Mouse (Mus musculus): Measurements from ENCODE around the gene Nbl1. TPM values are rescaled to one million over a fixed set of nuclear protein-coding genes. Genes with fewer than 3 reads are reported as not detected.

Nbl1 gene
- polyA plus RNA-seq, 1 experiment = 160 TPM

DNA sequence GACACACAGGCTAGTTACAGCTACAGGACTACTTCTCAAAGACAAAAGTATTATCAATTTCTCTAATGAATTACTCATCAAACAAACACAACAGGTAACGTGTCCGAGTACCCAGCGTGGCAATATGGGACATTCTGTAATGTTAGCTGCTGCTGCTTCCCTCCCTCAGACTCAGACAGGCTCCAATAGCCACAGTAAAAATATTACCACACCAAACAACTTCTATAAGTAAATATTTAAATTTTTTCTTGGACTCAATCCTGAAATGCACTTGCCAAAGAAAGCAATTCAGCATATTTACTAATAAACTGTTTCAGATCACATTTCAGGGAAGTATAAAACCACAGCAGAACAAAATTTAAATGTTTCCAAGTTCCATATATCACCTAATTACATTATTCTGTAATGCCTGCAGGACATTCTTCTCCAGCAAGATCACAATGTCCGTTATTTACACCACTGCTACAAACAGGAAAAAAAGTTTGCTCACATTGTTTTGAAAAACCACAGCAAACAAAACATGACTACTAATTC is 27.6 kb upstream of the Nbl1 start:
- Histone ChIP-seq H3K36me3 (ENCODE audit: control insufficient read depth, insufficient read depth, low read length) (no peaks in the 10 kb centered on the region), H3K27ac (ENCODE audit: insufficient read depth, low read depth, low read length) (no peak overlapping the region), H3K27me3 (ENCODE audit: control insufficient read depth, insufficient read depth, low read length) (no peaks in the 10 kb centered on the region), H3K4me3 (ENCODE audit: low read depth, low read length) (no peak overlapping the region), H3K4me1 (ENCODE audit: control insufficient read depth, insufficient read depth, insufficient read length, low read length) (peaks cover 15% of the 10 kb centered on the region)
- TF ChIP-seq POLR2A (IDR thresholded peaks at IDR 0.05; ENCODE audit: low read depth, low read length) (no peak), CTCF (IDR thresholded peaks at IDR 0.05; ENCODE audit: extremely low read depth, insufficient read length, insufficient replicate concordance, low read depth, low read length) (no peak)
- 62% methylated on average over 4 of the region's 4 CpGs for WGBS

DNA sequence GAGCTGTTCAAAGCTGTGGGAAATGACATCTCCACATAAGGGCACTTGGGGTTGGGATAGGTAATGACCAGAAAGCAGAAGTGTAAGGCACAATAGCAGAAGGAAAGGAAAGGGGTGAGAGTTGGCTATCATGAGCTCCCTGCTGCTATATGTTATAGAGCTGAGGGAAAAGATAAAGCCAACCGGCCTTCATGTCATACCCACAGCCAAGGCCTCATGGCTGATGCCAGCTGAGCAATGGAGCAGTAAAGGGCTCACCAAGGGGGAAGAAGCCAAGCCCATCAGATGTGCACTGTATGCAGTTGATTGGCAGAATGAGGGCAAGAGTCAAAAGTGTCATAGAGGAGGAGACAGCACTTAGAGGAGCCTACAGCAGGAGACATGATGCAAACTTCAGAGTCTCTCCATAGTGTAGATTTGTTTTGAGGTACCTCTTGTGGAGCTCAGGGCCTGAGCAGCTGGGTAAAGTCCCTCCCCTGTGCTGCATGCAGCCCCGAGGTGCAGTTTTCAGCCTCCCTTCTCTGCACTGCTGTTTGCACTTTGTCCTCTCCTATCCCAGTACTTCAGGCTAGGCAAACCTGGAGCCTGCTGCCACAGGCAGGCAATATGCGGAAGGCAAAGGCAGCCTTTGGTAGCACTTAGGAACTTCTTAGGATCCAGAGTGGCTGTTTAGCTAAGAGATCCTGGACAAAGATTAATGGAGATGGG is 23.7 kb upstream of the Nbl1 start:
- Histone ChIP-seq H3K27ac (ENCODE audit: insufficient read depth, low read depth, low read length) (no peak overlapping the region), H3K4me1 (ENCODE audit: control insufficient read depth, insufficient read depth, insufficient read length, low read length) (peaks cover 14% of the 10 kb centered on the region), H3K36me3 (ENCODE audit: control insufficient read depth, insufficient read depth, low read length) (no peaks in the 10 kb centered on the region), H3K4me3 (ENCODE audit: low read depth, low read length) (no peak overlapping the region), H3K27me3 (ENCODE audit: control insufficient read depth, insufficient read depth, low read length) (no peaks in the 10 kb centered on the region)
- no peak for TF ChIP-seq CTCF (IDR thresholded peaks at IDR 0.05; ENCODE audit: extremely low read depth, insufficient read length, insufficient replicate concordance, low read depth, low read length)
- TF ChIP-seq POLR2A (IDR thresholded peaks at IDR 0.05; ENCODE audit: low read depth, low read length) = no peak
- WGBS = 30% methylated on average over 3 of the region's 3 CpGs

DNA sequence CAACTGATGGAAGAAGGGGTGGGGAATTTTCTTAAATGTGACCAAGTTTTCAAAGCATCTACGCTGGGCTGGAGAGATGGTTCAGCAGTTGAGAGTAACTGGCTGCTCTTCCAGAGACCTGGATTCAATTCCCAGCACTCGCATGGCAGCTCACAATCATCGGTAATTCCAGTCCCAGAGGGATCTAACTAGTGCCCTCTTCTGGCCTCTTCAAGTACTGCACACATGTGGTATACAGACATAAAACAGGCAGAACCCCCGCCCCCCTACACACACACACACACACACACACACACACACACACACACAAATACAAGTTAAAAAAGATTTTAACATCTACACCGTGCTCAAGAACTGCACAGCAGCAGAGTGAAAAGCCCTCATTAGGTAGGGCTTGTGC is 22.9 kb upstream of the Nbl1 start:
- no peaks in the 10 kb centered on the region for H3K27me3 ChIP-seq (ENCODE audit: control insufficient read depth, insufficient read depth, low read length)
- H3K4me3 ChIP-seq (ENCODE audit: low read depth, low read length) = no peak overlapping the region
- H3K27ac ChIP-seq (ENCODE audit: insufficient read depth, low read depth, low read length) = no peak overlapping the region
- TF ChIP-seq POLR2A (IDR thresholded peaks at IDR 0.05; ENCODE audit: low read depth, low read length) = no peak
- TF ChIP-seq CTCF (IDR thresholded peaks at IDR 0.05; ENCODE audit: extremely low read depth, insufficient read length, insufficient replicate concordance, low read depth, low read length) = peak; percentile 43; the same call in 1 of the 2 replicates
- peaks cover 19% of the 10 kb centered on the region for H3K4me1 ChIP-seq (ENCODE audit: control insufficient read depth, insufficient read depth, insufficient read length, low read length)
- H3K36me3 ChIP-seq (ENCODE audit: control insufficient read depth, insufficient read depth, low read length) = no peaks in the 10 kb centered on the region
- WGBS = 91% methylated on average over 5 of the region's 5 CpGs

DNA sequence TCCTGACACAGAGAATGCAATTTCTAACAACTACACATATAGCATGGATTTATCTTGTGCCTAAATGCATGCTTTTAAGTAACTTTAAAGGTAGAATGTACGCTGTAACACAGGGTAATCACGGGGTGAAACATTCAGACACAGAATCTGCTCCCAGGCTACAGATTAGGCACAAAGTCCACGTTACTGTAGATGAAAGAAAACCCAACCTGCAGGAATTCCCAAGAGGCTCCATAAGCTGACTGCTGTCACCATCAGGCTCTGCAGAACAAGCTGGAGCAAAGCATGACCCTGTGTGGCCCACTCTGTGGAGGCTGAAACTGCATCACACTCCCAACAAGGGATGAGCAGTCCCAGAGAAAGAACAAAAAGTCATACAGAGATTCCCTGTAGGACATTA is 19.7 kb upstream of the Nbl1 start:
- no peak overlapping the region for H3K4me3 ChIP-seq (ENCODE audit: low read depth, low read length)
- peaks cover 28% of the 10 kb centered on the region for H3K4me1 ChIP-seq (ENCODE audit: control insufficient read depth, insufficient read depth, insufficient read length, low read length)
- no peaks in the 10 kb centered on the region for H3K27me3 ChIP-seq (ENCODE audit: control insufficient read depth, insufficient read depth, low read length)
- TF ChIP-seq POLR2A (IDR thresholded peaks at IDR 0.05; ENCODE audit: low read depth, low read length) (no peak), CTCF (IDR thresholded peaks at IDR 0.05; ENCODE audit: extremely low read depth, insufficient read length, insufficient replicate concordance, low read depth, low read length) (no peak)
- H3K36me3 ChIP-seq (ENCODE audit: control insufficient read depth, insufficient read depth, low read length) = 0 out of 2 replicates have a peak, but pooled peaks cover 1% of the 10 kb centered on the region
- 19% methylated on average over 3 of the region's 3 CpGs for WGBS
- H3K27ac ChIP-seq (ENCODE audit: insufficient read depth, low read depth, low read length) = no peak overlapping the region; the same call in 1 of the 2 replicates

DNA sequence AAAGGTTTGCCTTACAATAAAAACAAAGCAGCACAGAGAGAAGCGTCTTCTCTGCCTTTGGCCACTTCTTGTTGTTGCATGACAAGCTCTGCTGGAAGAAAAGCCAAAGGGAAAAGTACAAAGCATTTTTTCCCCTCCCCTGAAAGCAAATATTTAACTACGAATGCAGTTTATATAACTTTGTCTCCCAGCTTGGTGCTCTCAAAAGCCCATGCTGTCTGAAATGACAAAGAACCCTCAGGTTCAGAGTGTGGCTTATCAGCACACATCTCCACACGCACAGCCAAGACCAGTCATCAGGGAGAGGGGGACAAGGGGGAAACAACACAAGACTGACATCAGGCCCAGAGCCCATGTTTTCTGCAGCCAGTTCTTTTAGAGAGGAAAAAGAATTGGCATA is 18.6 kb upstream of the Nbl1 start:
- WGBS = 14% methylated on average over 3 of the region's 3 CpGs
- peak overlapping the region; percentile 65 for H3K27ac ChIP-seq (ENCODE audit: insufficient read depth, low read depth, low read length)
- H3K27me3 ChIP-seq (ENCODE audit: control insufficient read depth, insufficient read depth, low read length) = no peaks in the 10 kb centered on the region
- no peak overlapping the region for H3K4me3 ChIP-seq (ENCODE audit: low read depth, low read length)
- H3K4me1 ChIP-seq (ENCODE audit: control insufficient read depth, insufficient read depth, insufficient read length, low read length) = peaks cover 24% of the 10 kb centered on the region
- 0 out of 2 replicates have a peak, but pooled peaks cover 1% of the 10 kb centered on the region for H3K36me3 ChIP-seq (ENCODE audit: control insufficient read depth, insufficient read depth, low read length)
- TF ChIP-seq POLR2A (IDR thresholded peaks at IDR 0.05; ENCODE audit: low read depth, low read length) = no peak
- TF ChIP-seq CTCF (IDR thresholded peaks at IDR 0.05; ENCODE audit: extremely low read depth, insufficient read length, insufficient replicate concordance, low read depth, low read length) = no peak

DNA sequence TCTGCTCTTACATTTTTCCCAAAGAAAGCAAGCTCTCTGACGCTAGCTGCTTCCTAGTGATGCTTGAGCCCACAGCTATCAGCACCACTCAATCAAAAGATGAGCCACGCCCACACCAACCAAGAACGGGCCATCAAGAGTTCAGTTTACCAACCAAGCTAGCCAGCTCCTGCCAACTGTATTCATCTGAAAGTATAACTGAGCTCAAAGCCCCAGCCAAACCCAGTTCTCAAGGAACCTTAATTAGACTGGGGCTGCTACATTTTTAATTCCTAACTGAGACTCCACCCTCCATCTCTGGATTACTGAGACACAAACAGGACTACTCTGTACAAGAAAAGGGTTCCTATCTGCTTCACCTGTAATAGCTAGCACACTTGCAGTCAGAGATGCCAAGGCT is 18.1 kb upstream of the Nbl1 start:
- peaks cover 21% of the 10 kb centered on the region for H3K4me1 ChIP-seq (ENCODE audit: control insufficient read depth, insufficient read depth, insufficient read length, low read length)

DNA sequence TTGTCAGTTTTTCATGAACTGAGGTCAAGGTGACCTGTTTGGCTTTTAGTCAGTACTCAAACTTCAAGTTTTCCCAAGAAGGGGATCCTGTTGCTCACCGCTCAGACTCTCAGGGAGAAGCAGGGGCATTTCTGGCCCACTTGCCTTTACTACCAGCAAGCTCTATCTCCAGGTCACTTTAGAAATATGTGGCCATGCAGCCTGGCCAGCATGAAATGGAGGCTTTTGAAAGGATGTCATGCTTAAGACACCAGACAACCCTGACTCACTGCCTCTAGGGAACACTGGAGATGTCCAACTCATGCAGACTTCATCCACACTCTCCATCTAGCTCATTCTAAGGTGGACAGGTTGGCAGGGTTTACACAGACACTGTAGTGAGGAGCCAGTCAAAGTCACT is 12.7 kb upstream of the Nbl1 start:
- Histone ChIP-seq H3K4me3 (ENCODE audit: low read depth, low read length) (no peak overlapping the region), H3K4me1 (ENCODE audit: control insufficient read depth, insufficient read depth, insufficient read length, low read length) (peaks cover 7% of the 10 kb centered on the region; the same call in 1 of the 2 replicates), H3K27me3 (ENCODE audit: control insufficient read depth, insufficient read depth, low read length) (no peaks in the 10 kb centered on the region), H3K27ac (ENCODE audit: insufficient read depth, low read depth, low read length) (no peak overlapping the region), H3K36me3 (ENCODE audit: control insufficient read depth, insufficient read depth, low read length) (peaks cover 25% of the 10 kb centered on the region)
- TF ChIP-seq CTCF (IDR thresholded peaks at IDR 0.05; ENCODE audit: extremely low read depth, insufficient read length, insufficient replicate concordance, low read depth, low read length) = no peak
- WGBS = 97% methylated on average over 1 of the region's 1 CpGs

More for the DNA sequence above, 18.1 kb upstream of the Nbl1 start:
- Histone ChIP-seq H3K27ac (ENCODE audit: insufficient read depth, low read depth, low read length) (peak overlapping the region; percentile 65), H3K27me3 (ENCODE audit: control insufficient read depth, insufficient read depth, low read length) (no peaks in the 10 kb centered on the region), H3K36me3 (ENCODE audit: control insufficient read depth, insufficient read depth, low read length) (0 out of 2 replicates have a peak, but pooled peaks cover 3% of the 10 kb centered on the region), H3K4me3 (ENCODE audit: low read depth, low read length) (no peak overlapping the region)
- TF ChIP-seq POLR2A (IDR thresholded peaks at IDR 0.05; ENCODE audit: low read depth, low read length) (no peak), CTCF (IDR thresholded peaks at IDR 0.05; ENCODE audit: extremely low read depth, insufficient read length, insufficient replicate concordance, low read depth, low read length) (no peak)
- WGBS = 14% methylated on average over 3 of the region's 3 CpGs
